Comparison of ENCODE assay signal across 18 mouse cellular contexts in the genomic region with DNA sequence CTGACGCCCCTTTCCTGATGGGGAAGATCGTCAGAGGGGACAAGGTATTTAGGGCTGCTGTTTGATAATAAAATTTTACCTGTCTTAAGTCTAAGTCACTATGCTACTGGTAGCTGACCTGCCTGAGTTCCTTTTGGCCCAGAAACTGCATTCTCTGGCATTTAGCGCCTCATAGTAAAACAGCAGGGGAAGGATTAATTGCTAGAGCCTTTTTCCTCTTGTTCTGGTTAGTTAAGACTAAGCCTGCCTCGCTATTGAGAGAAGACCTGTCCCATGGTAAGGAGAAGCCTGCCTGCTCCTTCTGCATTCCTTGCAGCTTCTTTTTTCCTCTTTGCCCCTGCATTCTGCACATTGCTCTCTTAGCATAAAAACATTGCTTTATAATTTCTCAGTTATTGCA.
DNase-seq lines count a peak whose midpoint lies in the region; ATAC-seq and TF ChIP-seq lines count a peak whose summit lies in the region.
"Had no signal": no experiment of that assay in that cellular context is flagged by ENCODE, and none has a peak within 500 bp of the region (broad histone marks: within the 10 kb centered on the region; RNA-seq: fewer than 3 reads in every experiment).

No protein-coding gene starts in this region.

- H3K9me3 ChIP-seq in intestine, postnatal 0 days (ENCODE audit: control insufficient read depth): no peaks in the 10 kb centered on the region
- H3K9me3 ChIP-seq in limb, embryonic 13.5 days: 0 out of 2 replicates have a peak, but pooled peaks cover 6% of the 10 kb centered on the region
- H3K9me3 ChIP-seq in kidney, embryonic 15.5 days (replicated peaks): no peaks in the 10 kb centered on the region
- H3K9me3 ChIP-seq: forebrain, embryonic 15.5 days; hindbrain, embryonic 10.5 days; hindbrain, embryonic 15.5 days had no signal

- H3K27me3 ChIP-seq in intestine, postnatal 0 days (replicated peaks; ENCODE audit: control insufficient read depth, insufficient read depth, low read length): no peaks in the 10 kb centered on the region
- no peaks in the 10 kb centered on the region for H3K27me3 ChIP-seq in limb, embryonic 13.5 days
- H3K27me3 ChIP-seq in kidney, embryonic 15.5 days: no peaks in the 10 kb centered on the region
- H3K27me3 ChIP-seq: forebrain, embryonic 15.5 days; heart, embryonic 12.5 days; hindbrain, embryonic 15.5 days had no signal

- no peak for TF ChIP-seq CTCF in intestine, postnatal 0 days (IDR thresholded peaks at IDR 0.05; ENCODE audit: low read depth)

- DNase-seq in embryo, embryonic 11 days: peak; percentile 13
- no peak for DNase-seq in embryo, embryonic 10.5 days (ENCODE audit: low spot score)
- peak; percentile 50 for DNase-seq in hindlimb bud, embryonic 11.5 days (ENCODE audit: extremely low spot score, low read depth, low spot score)
- no peak for DNase-seq in adrenal gland, postnatal 14 days
- DNase-seq in kidney, postnatal 10 days: no peak
- DNase-seq: adrenal gland, postnatal 10 days; cerebellum, adult 18-20 months; cerebellum, adult 9-11 months; cerebellum, postnatal 36 days; gastrocnemius, postnatal 25 days had no signal

- H3K9ac ChIP-seq in intestine, postnatal 0 days (ENCODE audit: low read depth, low read length): no peak overlapping the region
- H3K9ac ChIP-seq in limb, embryonic 13.5 days: no peak overlapping the region
- no peak overlapping the region for H3K9ac ChIP-seq in kidney, embryonic 15.5 days
- H3K9ac ChIP-seq: forebrain, embryonic 15.5 days; heart, embryonic 12.5 days; hindbrain, embryonic 15.5 days had no signal

- no peaks in the 10 kb centered on the region for H3K36me3 ChIP-seq in intestine, postnatal 0 days (ENCODE audit: control insufficient read depth, insufficient read depth)
- H3K36me3 ChIP-seq in limb, embryonic 13.5 days: no peaks in the 10 kb centered on the region
- H3K36me3 ChIP-seq in kidney, embryonic 15.5 days: no peaks in the 10 kb centered on the region
- H3K36me3 ChIP-seq: forebrain, embryonic 15.5 days; heart, embryonic 12.5 days; hindbrain, embryonic 10.5 days; hindbrain, embryonic 15.5 days had no signal

- no peak overlapping the region for H3K4me3 ChIP-seq in intestine, postnatal 0 days (ENCODE audit: low read depth, low read length)
- H3K4me3 ChIP-seq in limb, embryonic 13.5 days: no peak overlapping the region
- no peak overlapping the region for H3K4me3 ChIP-seq in kidney, embryonic 15.5 days (replicated peaks)
- H3K4me3 ChIP-seq: forebrain, embryonic 15.5 days; heart, embryonic 12.5 days; hindbrain, embryonic 10.5 days; hindbrain, embryonic 15.5 days had no signal

- H3K27ac ChIP-seq in intestine, postnatal 0 days (ENCODE audit: low read depth, low read length): peak overlapping the region; percentile 57
- H3K27ac ChIP-seq in limb, embryonic 13.5 days: no peak overlapping the region
- no peak overlapping the region for H3K27ac ChIP-seq in kidney, embryonic 15.5 days
- H3K27ac ChIP-seq: forebrain, embryonic 15.5 days; hindbrain, embryonic 10.5 days; hindbrain, embryonic 15.5 days had no signal

- no peak for ATAC-seq in intestine, postnatal 0 days
- ATAC-seq in limb, embryonic 13.5 days (ENCODE audit: low FRiP score, low read depth): peak; percentile 48; the same call in 1 of the 2 replicates
- no peak for ATAC-seq in kidney, embryonic 15.5 days (replicated peaks; ENCODE audit: low FRiP score)
- ATAC-seq: forebrain, embryonic 15.5 days; inflammation-experienced regulatory T-cells, adult 6 months had no signal

- 13% methylated on average over 4 of the region's 4 CpGs for WGBS in intestine, postnatal 0 days
- WGBS in limb, embryonic 13.5 days: 4% methylated on average over 4 of the region's 4 CpGs
- WGBS in kidney, embryonic 15.5 days: 18% methylated on average over 4 of the region's 4 CpGs

- H3K4me2 ChIP-seq in intestine, postnatal 0 days (replicated peaks; ENCODE audit: low read depth): no peak overlapping the region
- no peak overlapping the region for H3K4me2 ChIP-seq in limb, embryonic 13.5 days (replicated peaks)
- no peak overlapping the region for H3K4me2 ChIP-seq in kidney, embryonic 15.5 days
- H3K4me2 ChIP-seq: forebrain, embryonic 15.5 days; heart, embryonic 12.5 days; hindbrain, embryonic 15.5 days had no signal

- no peaks in the 10 kb centered on the region for H3K4me1 ChIP-seq in intestine, postnatal 0 days (replicated peaks; ENCODE audit: control insufficient read depth, insufficient read depth, low read length)
- H3K4me1 ChIP-seq in limb, embryonic 13.5 days: peaks cover 11% of the 10 kb centered on the region
- H3K4me1 ChIP-seq in kidney, embryonic 15.5 days: no peaks in the 10 kb centered on the region
- H3K4me1 ChIP-seq: forebrain, embryonic 15.5 days; heart, embryonic 12.5 days; hindbrain, embryonic 10.5 days; hindbrain, embryonic 15.5 days had no signal

Comparison
In these comparisons a context has a peak if more than half of its experiments do, and no peak if none do; other contexts are left out.
1. DNase-seq: peak in embryo, embryonic 11 days (single experiment) and hindlimb bud, embryonic 11.5 days (single experiment); none in embryo, embryonic 10.5 days (single experiment), adrenal gland, postnatal 14 days (single experiment) and kidney, postnatal 10 days (single experiment).